Mouse (Mus musculus) midbrain, embryonic 11.5 days (tissue): ENCODE measurements at regions not wholly inside any gene's neighbourhood (a gene's known extent, or its start where the extent isn't known, plus 50 kb on each side); places are given as distances from the start of the nearest gene placed in this dataset.

ENCODE experiments used
- ATAC-seq: fragments of 200-750 bp; cut with Nextera tagmentation; 2 replicates; pipeline ENCODE4 v1.8.0; 2017; ENCODE audit warnings: moderate TSS enrichment, moderate library complexity; ENCODE audit not compliant: low FRiP score
- DNase-seq: peaks from one replicate; pipeline ENCODE4 v3.0.0; 2015; ENCODE audit warnings: low spot score; ENCODE audit errors: missing footprints
- H3K27ac ChIP-seq: fragments of 300-500 bp; sonication (generic); 2 replicates; pipeline ENCODE4 v1.5.1; 2014; ENCODE audit warnings: low read depth, low read length
- H3K27me3 ChIP-seq: fragments of 300-500 bp; sonication (generic); 2 replicates; pipeline ENCODE4 v1.6.1; 2014; ENCODE audit warnings: mild to moderate bottlenecking, low read length, moderate library complexity, mixed read lengths; ENCODE audit not compliant: control insufficient read depth, insufficient read depth
- H3K36me3 ChIP-seq: fragments of 300-500 bp; sonication (generic); 2 replicates; pipeline ENCODE4 v1.6.1; 2014; ENCODE audit warnings: mild to moderate bottlenecking, low read length, moderate library complexity, mixed read lengths; ENCODE audit not compliant: control insufficient read depth, insufficient read depth
- H3K4me1 ChIP-seq: fragments of 300-500 bp; sonication (generic); 2 replicates; pipeline ENCODE4 v1.6.1; 2014; ENCODE audit warnings: low read length; ENCODE audit not compliant: control insufficient read depth, insufficient read depth
- H3K4me2 ChIP-seq: fragments of 300-500 bp; sonication (generic); 2 replicates; pipeline ENCODE4 v1.6.1; 2014; ENCODE audit warnings: mild to moderate bottlenecking, moderate library complexity
- H3K4me3 ChIP-seq: fragments of 300-500 bp; sonication (generic); 2 replicates; pipeline ENCODE4 v1.5.1; 2014; ENCODE audit warnings: low read depth, low read length
- H3K9ac ChIP-seq: fragments of 300-500 bp; sonication (generic); 2 replicates; pipeline ENCODE4 v1.6.1; 2014; ENCODE audit warnings: low read length
- H3K9me3 ChIP-seq: fragments of 300-500 bp; sonication (generic); 2 replicates; pipeline ENCODE4 v1.6.1; 2016; ENCODE audit warnings: low read length; ENCODE audit not compliant: control insufficient read depth
- WGBS: fragments of 180-500 bp; shearing (Covaris S2); extraction: QIAGEN DNeasy Blood & Tissue Kit; methylation state at CpG from one replicate; pipeline ENCODE4 v1.1.7; 2014; 5-methylcytosine and 5-hydroxymethylcytosine counted together

DNA sequence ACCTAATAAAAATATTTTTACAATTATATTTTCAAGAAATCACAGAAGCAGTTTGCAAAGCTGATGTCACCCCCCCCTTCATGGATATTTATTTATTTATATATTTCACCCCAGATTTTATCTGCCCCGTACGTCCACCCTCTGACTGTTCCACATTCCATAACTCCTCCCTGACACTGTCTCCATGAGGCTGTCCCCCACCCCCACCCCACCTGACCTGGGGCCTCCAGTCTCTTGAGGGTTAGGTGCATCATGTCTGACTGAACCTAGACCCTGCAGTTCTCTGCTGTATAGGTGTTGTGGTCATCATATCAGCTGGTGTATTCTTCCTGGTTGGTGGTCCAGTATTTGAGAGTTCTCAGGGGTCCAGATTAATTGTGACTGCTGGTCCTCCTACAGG is 1083.9 kb upstream of the Cadm2 start:
- WGBS, result 77% methylated on average over 2 of the region's 2 CpGs
- ATAC-seq (no peak), DNase-seq (no peak)
- Histone ChIP-seq H3K9ac (no peak overlapping the region), H3K4me3 (no peak overlapping the region), H3K27me3 (no peaks in the 10 kb centered on the region), H3K36me3 (no peaks in the 10 kb centered on the region), H3K27ac (no peak overlapping the region), H3K4me2 (no peak overlapping the region), H3K4me1 (no peaks in the 10 kb centered on the region), H3K9me3 (no peaks in the 10 kb centered on the region)

DNA sequence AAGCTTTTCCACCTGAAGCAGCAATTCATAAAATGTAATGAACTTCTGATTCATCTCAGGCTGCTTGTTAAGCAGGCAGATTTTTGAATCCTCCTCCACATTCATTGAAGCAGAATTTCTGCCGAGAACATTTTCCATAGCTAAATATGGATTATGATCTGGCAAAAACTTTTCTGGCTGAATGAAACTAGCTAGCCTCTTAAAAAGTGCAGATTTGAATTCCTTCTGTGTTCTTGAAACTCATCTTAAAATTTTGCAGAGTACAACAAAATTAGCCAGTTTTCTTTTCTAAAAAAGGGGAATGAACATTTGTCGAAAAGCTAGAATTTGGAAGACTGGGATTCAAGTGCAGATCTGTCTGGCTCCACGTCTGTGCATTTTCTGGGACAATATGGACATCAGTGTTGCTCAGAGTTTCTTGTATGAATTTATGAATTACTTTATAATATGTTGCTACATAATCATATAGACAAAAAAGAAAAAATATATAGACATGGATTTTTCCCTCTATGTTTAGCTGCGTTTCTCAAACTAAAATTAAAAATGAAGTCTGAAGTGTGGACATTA is 1046.3 kb upstream of the Cadm2 start:
- Histone ChIP-seq H3K36me3 (no peaks in the 10 kb centered on the region), H3K4me1 (no peaks in the 10 kb centered on the region), H3K9me3 (no peaks in the 10 kb centered on the region), H3K9ac (no peak overlapping the region), H3K27ac (no peak overlapping the region), H3K4me2 (no peak overlapping the region), H3K4me3 (no peak overlapping the region), H3K27me3 (no peaks in the 10 kb centered on the region)
- DNase-seq (no peak), ATAC-seq (no peak)
- 90% methylated on average over 4 of the region's 4 CpGs for WGBS

DNA sequence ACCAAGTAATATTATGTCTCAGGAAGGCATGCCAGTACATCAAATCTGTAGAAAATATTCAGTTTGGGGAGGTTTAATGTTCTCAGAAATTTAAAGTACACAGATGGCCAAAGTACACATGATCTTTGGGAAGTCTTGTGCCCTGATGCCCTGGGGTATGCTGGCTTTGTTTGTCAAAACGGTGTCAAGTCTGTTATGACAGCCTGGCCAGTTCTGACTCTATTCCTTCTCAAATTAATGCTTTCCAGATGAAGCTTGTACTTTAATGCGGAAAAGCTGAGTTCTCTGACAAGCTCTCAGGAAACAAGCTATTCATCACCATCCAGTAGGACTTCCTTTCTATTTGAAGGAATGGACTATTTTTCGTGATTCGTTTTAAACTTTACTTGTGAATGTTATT is 1037.7 kb upstream of the Cadm2 start:
- Histone ChIP-seq H3K9me3 (no peaks in the 10 kb centered on the region), H3K27ac (no peak overlapping the region), H3K4me3 (no peak overlapping the region), H3K4me2 (no peak overlapping the region), H3K9ac (no peak overlapping the region), H3K36me3 (no peaks in the 10 kb centered on the region), H3K27me3 (no peaks in the 10 kb centered on the region), H3K4me1 (no peaks in the 10 kb centered on the region)
- WGBS, result 71% methylated on average over 4 of the region's 4 CpGs
- DNase-seq (no peak), ATAC-seq (no peak)

DNA sequence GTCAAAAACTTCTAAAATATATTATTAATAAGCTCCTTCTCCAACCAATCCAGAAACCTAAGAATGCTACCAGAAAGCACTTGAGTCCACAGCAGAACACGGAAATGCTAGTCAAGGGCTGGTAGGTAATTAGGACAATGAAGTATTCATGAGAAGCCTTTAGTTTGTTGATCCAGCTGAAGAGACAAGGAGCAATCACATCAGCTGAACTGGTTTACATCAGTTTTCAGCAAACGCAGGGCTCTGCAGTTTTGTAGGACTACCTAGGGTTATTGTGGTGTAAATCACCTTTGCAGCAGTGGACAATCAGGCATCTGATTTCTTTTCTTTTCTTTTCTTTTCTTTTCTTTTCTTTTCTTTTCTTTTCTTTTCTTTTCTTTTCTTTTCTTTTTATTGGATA is 1007.3 kb upstream of the Cadm2 start:
- Histone ChIP-seq H3K4me2 (no peak overlapping the region), H3K4me1 (no peaks in the 10 kb centered on the region), H3K9ac (no peak overlapping the region), H3K27ac (no peak overlapping the region), H3K36me3 (no peaks in the 10 kb centered on the region), H3K4me3 (no peak overlapping the region), H3K27me3 (no peaks in the 10 kb centered on the region), H3K9me3 (no peaks in the 10 kb centered on the region)
- DNase-seq (no peak), ATAC-seq (no peak)
- WGBS, result 60% methylated on average over 2 of the region's 2 CpGs

DNA sequence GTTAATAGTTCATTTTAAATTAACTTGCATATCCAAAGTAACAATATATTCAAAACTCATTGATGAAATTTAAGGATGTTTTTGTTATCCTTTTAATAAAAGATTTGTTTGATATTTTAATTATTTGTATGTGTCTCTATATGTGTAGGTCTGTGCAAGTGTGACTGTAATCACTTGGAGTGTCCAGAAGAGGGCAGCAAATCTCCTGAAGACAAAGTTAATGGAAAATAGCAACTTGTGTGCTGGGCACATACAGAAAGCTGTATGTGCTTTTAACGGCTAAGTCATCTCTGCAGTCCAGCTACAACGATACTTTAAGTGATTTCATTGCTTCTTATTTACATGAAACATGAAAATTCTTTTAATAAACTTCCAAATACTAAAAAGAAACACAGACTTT is 993.3 kb upstream of the Cadm2 start:
- H3K27me3 ChIP-seq, result no peaks in the 10 kb centered on the region
- H3K36me3 ChIP-seq, result no peaks in the 10 kb centered on the region
- no peak overlapping the region for H3K9ac ChIP-seq
- H3K4me1 ChIP-seq, result no peaks in the 10 kb centered on the region
- no peak overlapping the region for H3K27ac ChIP-seq
- 63% methylated on average over 2 of the region's 2 CpGs for WGBS
- H3K4me2 ChIP-seq, result no peak overlapping the region
- H3K9me3 ChIP-seq, result no peaks in the 10 kb centered on the region
- no peak overlapping the region for H3K4me3 ChIP-seq
- DNase-seq (peak; percentile 41), ATAC-seq (no peak)
